Mouse (Mus musculus) kidney, embryonic 16.5 days (tissue): ENCODE data around the gene Rpl13a. TPM values are rescaled to one million over a fixed set of nuclear protein-coding genes. Genes with fewer than 3 reads are reported as not detected.
A peak's percentile ranks its signal among the peaks of the same experiment; 100 is the strongest.

Experiments
- ATAC-seq: fragments of 200-750 bp; cut with Nextera tagmentation; 2 replicates; pipeline ENCODE4 v1.8.0; 2017; ENCODE audit warnings: moderate TSS enrichment; ENCODE audit not compliant: low FRiP score, low TSS enrichment
- H3K27ac ChIP-seq: fragments of 300-500 bp; sonication (generic); 2 replicates; pipeline ENCODE4 v1.5.1; 2014; ENCODE audit warnings: low read length
- H3K27me3 ChIP-seq: fragments of 300-500 bp; sonication (generic); 2 replicates; pipeline ENCODE4 v1.6.1; 2014; ENCODE audit warnings: low read length, control low read depth, mixed read lengths; ENCODE audit not compliant: insufficient read depth
- H3K36me3 ChIP-seq: fragments of 300-500 bp; sonication (generic); 2 replicates; pipeline ENCODE4 v1.6.1; 2014; ENCODE audit warnings: low read length, control low read depth, mixed read lengths; ENCODE audit not compliant: insufficient read depth
- H3K4me1 ChIP-seq: fragments of 300-500 bp; sonication (generic); 2 replicates; pipeline ENCODE4 v1.6.1; 2014; ENCODE audit warnings: low read length, control low read depth, mixed read lengths; ENCODE audit not compliant: insufficient read depth
- H3K4me2 ChIP-seq: fragments of 300-500 bp; sonication (generic); replicated peaks from 2 replicates; pipeline ENCODE4 v1.6.1; 2014; ENCODE audit warnings: low read depth, low read length
- H3K4me3 ChIP-seq: fragments of 300-500 bp; sonication (generic); 2 replicates; pipeline ENCODE4 v1.5.1; 2014; ENCODE audit warnings: mild to moderate bottlenecking, low read length
- H3K9ac ChIP-seq: fragments of 300-500 bp; sonication (generic); replicated peaks from 2 replicates; pipeline ENCODE4 v1.6.1; 2014; ENCODE audit warnings: low read length
- H3K9me3 ChIP-seq: fragments of 300-500 bp; sonication (generic); 2 replicates; pipeline ENCODE4 v1.6.1; 2016; ENCODE audit warnings: low read length, control low read depth
- WGBS: fragments of 180-500 bp; shearing (Covaris S2); extraction: QIAGEN DNeasy Blood & Tissue Kit; methylation state at CpG from one replicate; pipeline ENCODE4 v1.1.7; 2014; 5-methylcytosine and 5-hydroxymethylcytosine counted together
- polyA plus RNA-seq: library from polyadenylated mRNA; unstranded; fragments of >200 nt; fragmentation: Nextera tagmentation; extraction: Ambion mirVana; gene quantifications from 2 replicates; pipeline ENCODE4 v1.2.1, GENCODE M21; 2015

Rpl13a gene
- polyA plus RNA-seq, 1 experiment from 2014 or later = 1,083 TPM

DNA sequence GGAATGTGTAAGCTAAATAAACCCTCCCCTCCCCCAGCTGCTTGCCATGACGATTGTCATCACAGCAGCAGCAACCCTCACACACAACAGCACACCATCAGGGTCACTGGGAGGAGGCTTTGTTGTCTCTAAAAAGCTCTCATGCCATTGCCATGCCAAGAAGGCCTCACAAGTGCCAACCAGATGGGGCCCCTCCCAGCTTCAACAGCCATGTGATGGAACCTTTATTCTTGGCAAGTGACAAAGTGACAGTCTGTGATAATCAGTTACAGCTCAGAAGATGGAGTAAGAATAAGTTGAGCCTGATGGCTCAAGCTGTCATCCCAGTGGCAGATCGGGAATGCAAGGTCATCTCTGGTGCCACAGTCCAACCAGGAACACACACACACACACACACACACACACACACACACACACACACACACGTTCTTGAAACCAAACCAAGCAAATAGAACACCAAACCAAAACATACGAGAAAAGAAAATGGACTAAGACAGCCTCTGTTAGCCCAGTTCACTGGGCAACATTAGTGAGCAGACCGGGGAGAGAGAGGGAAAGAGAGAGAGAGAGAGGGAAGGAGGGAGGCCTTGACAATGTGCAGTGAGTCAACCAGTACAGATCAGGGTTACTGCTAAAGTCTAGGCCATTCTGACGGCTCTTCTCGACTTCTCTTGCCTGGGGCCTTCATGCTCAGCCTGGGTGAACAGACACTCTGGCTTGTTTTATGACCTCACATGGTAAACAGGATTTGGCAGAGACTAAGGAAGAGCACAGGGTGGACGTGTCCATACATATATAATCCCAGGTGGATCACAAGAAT lies 11.6 kb upstream of the Rpl13a start:
- 71% methylated on average over 8 of the region's 8 CpGs for WGBS
- no peak overlapping the region for H3K9ac ChIP-seq
- 0 out of 2 replicates have a peak, but pooled peaks cover 4% of the 10 kb centered on the region for H3K4me1 ChIP-seq
- peaks cover 30% of the 10 kb centered on the region for H3K36me3 ChIP-seq
- H3K4me2 ChIP-seq = no peak overlapping the region
- H3K27ac ChIP-seq = no peak overlapping the region
- H3K4me3 ChIP-seq = no peak overlapping the region
- H3K9me3 ChIP-seq = no peaks in the 10 kb centered on the region
- H3K27me3 ChIP-seq = no peaks in the 10 kb centered on the region
- no peak for ATAC-seq

DNA sequence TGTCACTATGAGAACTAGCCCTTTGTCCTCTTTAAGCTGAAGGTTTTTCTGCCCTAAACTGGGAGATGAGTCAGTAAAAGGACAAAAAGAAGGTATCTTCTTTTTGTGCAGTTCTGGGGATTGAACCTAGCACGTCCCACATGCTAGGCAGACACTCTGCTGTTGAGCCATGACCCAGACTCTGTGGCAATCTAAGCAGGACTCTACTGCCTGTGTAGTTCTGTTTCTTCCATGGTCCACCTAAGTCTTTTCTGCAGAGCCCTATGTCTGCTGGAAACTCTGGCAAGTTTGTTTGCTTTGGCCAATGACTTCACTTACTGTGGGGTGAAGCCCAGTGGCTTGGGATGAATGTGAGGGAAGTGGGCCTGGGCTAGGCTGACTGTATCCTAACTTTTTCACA lies 9.8 kb upstream of the Rpl13a start:
- no peak overlapping the region for H3K9ac ChIP-seq
- no peaks in the 10 kb centered on the region for H3K27me3 ChIP-seq
- H3K36me3 ChIP-seq = peaks cover 14% of the 10 kb centered on the region
- H3K4me3 ChIP-seq = no peak overlapping the region
- no peak overlapping the region for H3K4me2 ChIP-seq
- H3K27ac ChIP-seq = no peak overlapping the region
- ATAC-seq = no peak
- 77% methylated on average over 1 of the region's 1 CpGs for WGBS
- H3K9me3 ChIP-seq = no peaks in the 10 kb centered on the region
- H3K4me1 ChIP-seq = 0 out of 2 replicates have a peak, but pooled peaks cover 4% of the 10 kb centered on the region

GRCm38 (mm10) chr7:45137171-45138006 lies 8.8 kb upstream of the Rpl13a start:
- no peak for ATAC-seq
- Histone ChIP-seq H3K36me3 (peaks cover 9% of the 10 kb centered on the region), H3K4me1 (0 out of 2 replicates have a peak, but pooled peaks cover 4% of the 10 kb centered on the region), H3K4me3 (no peak overlapping the region), H3K27me3 (no peaks in the 10 kb centered on the region), H3K27ac (no peak overlapping the region), H3K9ac (no peak overlapping the region), H3K4me2 (no peak overlapping the region), H3K9me3 (no peaks in the 10 kb centered on the region)
- WGBS = 84% methylated on average over 12 of the region's 12 CpGs

GRCm38 (mm10) chr7:45135993-45136567 lies 7.5 kb upstream of the Rpl13a start, which contains the start of the genes Gm45713 and Flt3l:
TSS of gene Gm45713 (minus strand) at chr7:45136231.
TSS of gene Flt3l (minus strand) at chr7:45136432.
- H3K4me1 ChIP-seq = 0 out of 2 replicates have a peak, but pooled peaks cover 4% of the 10 kb centered on the region
- WGBS = 2% methylated on average over 29 of the region's 29 CpGs

DNA sequence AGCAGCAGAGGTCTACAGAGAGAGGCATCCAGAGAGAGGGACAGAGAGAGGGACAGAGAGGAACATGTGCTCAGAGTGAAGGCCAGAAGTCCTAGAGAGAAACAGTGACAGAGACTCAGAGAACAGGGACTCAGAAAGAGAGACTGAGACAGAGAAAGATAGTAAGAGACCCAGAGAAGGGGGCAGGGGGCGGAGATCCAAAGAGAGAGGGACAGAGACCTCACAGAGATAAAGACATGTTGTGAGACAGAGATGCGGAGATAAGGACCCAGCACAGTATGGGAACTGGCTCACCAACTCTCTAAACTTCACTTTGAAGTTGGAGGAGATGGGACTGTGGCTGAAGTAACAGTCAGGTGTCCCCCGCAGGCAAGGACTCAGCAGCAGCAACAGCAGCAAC lies 6.8 kb upstream of the Rpl13a start:
- H3K9me3 ChIP-seq = no peaks in the 10 kb centered on the region
- H3K4me2 ChIP-seq = peak overlapping the region; percentile 83; the same call in 1 of the 2 replicates
- no peaks in the 10 kb centered on the region for H3K36me3 ChIP-seq
- 79% methylated on average over 3 of the region's 3 CpGs for WGBS
- H3K4me1 ChIP-seq = 0 out of 2 replicates have a peak, but pooled peaks cover 4% of the 10 kb centered on the region
- no peak overlapping the region for H3K27ac ChIP-seq
- H3K4me3 ChIP-seq = peak overlapping the region; percentile 70; the same call in 1 of the 2 replicates
- ATAC-seq = no peak
- no peaks in the 10 kb centered on the region for H3K27me3 ChIP-seq
- 0 out of 2 replicates have a peak overlapping the region, but pooled peaks have one; percentile 29 for H3K9ac ChIP-seq

More at GRCm38 (mm10) chr7:45135993-45136567, 7.5 kb upstream of the Rpl13a start, which contains the start of the genes Gm45713 and Flt3l:
- ATAC-seq = peak; percentile 88
- Histone ChIP-seq H3K27ac (no peak within 1 kb of the TSS), H3K4me2 (peak within 1 kb of the TSS; percentile 83), H3K36me3 (no peaks in the 10 kb centered on the region), H3K9me3 (no peaks in the 10 kb centered on the region), H3K9ac (peak within 1 kb of the TSS; percentile 76), H3K4me3 (peak within 1 kb of the TSS; percentile 70), H3K27me3 (no peaks in the 10 kb centered on the region)

- Histone ChIP-seq H3K9ac (no peak overlapping the region), H3K4me1 (peaks cover 10% of the 10 kb centered on the region), H3K27ac (no peak overlapping the region), H3K4me3 (no peak overlapping the region), H3K9me3 (no peaks in the 10 kb centered on the region), H3K4me2 (no peak overlapping the region), H3K36me3 (no peaks in the 10 kb centered on the region), H3K27me3 (no peaks in the 10 kb centered on the region)
- WGBS = 11% methylated on average over 12 of the region's 12 CpGs
- ATAC-seq = no peak
These were observed 6.0 kb upstream of the Rpl13a start for GRCm38 (mm10) chr7:45134544-45135026.

DNA sequence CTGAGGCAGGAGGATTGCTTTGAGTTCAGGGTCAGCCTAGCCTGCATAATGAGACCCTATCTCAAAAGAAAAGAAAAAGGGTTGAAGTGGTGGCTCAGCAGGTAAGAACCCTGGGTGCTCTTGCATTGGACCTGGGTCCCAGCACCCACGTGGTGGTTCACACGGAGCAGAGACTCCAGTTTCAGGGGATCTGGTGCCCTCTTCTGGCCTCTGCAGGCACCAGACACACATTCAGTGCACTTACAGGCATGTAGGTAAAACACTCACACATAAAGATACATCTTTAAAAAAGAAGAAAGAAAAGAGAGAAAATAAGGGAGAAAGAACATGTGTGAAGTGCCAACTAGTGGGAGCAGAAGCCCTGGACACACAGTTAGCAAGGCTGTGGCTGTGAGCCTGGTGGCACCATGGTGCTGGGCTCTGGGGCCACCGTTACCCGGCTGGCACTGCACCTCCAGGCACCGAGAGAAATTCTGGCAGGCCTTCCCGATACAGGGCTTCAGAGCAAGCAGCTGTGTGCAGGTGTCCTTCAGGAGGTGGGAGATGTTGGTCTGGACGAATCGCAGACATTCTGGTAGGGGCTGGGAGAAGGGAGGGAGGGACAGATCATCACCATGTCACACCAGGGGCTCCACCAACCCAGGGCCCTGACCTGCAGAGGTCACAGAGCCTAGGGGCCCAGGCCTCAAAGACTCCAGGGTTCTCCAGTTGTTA lies 5.0 kb upstream of the Rpl13a start:
- H3K4me1 ChIP-seq = peaks cover 14% of the 10 kb centered on the region
- ATAC-seq = no peak
- no peaks in the 10 kb centered on the region for H3K9me3 ChIP-seq
- H3K4me2 ChIP-seq = no peak overlapping the region
- H3K9ac ChIP-seq = no peak overlapping the region
- WGBS = 75% methylated on average over 8 of the region's 8 CpGs
- H3K27me3 ChIP-seq = no peaks in the 10 kb centered on the region
- H3K27ac ChIP-seq = no peak overlapping the region
- no peak overlapping the region for H3K4me3 ChIP-seq
- H3K36me3 ChIP-seq = no peaks in the 10 kb centered on the region

DNA sequence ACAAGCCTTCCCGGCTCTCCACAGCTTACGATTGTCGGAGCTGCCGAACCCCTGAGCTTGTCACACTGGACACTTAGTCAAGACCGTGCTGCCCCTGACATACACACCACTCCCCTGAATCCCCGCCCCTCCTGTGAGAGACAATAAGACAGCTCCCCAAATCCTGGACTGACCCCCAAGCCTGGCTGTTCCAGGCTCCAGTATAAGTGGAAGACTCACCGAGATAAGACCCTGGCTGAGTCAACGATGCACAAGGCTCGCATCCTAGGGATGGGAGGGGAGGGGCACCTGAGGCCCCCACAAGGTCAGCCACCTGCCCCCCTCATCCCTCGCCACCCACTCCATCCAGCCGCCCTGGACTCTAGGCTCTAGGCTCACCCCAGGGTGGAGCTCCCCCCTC lies 3.3 kb upstream of the Rpl13a start:
- Histone ChIP-seq H3K4me3 (no peak overlapping the region), H3K4me1 (peaks cover 21% of the 10 kb centered on the region), H3K4me2 (no peak overlapping the region), H3K27ac (no peak overlapping the region), H3K36me3 (peaks cover 8% of the 10 kb centered on the region), H3K9ac (no peak overlapping the region), H3K9me3 (no peaks in the 10 kb centered on the region), H3K27me3 (no peaks in the 10 kb centered on the region)
- no peak for ATAC-seq
- 83% methylated on average over 9 of the region's 11 CpGs for WGBS
